Mouse (Mus musculus) forebrain, embryonic 15.5 days (tissue): ENCODE measurements around the gene Hoga1. TPM values are rescaled to one million over a fixed set of nuclear protein-coding genes. Genes with fewer than 3 reads are reported as not detected.

Source experiments
- ATAC-seq: fragments of 200-750 bp; cut with Nextera tagmentation; replicated peaks from 2 replicates; pipeline ENCODE4 v1.8.0; 2017; ENCODE audit warnings: mild to moderate bottlenecking, moderate TSS enrichment, moderate library complexity
- H3K27ac ChIP-seq: fragments of 300-500 bp; sonication (generic); replicated peaks from 2 replicates; pipeline ENCODE4 v1.5.1; 2015; ENCODE audit warnings: mild to moderate bottlenecking, inconsistent platforms
- H3K27me3 ChIP-seq: fragments of 300-500 bp; sonication (generic); 2 replicates; pipeline ENCODE4 v1.6.1; 2015; ENCODE audit warnings: inconsistent platforms
- H3K36me3 ChIP-seq: fragments of 300-500 bp; sonication (generic); 2 replicates; pipeline ENCODE4 v1.6.1; 2015; ENCODE audit warnings: mild to moderate bottlenecking, inconsistent platforms
- H3K4me1 ChIP-seq: fragments of 300-500 bp; sonication (generic); 2 replicates; pipeline ENCODE4 v1.6.1; 2015; ENCODE audit warnings: inconsistent platforms
- H3K4me2 ChIP-seq: fragments of 300-500 bp; sonication (generic); replicated peaks from 2 replicates; pipeline ENCODE4 v1.6.1; 2015; ENCODE audit warnings: mild to moderate bottlenecking, inconsistent platforms
- H3K4me3 ChIP-seq: fragments of 300-500 bp; sonication (generic); 2 replicates; pipeline ENCODE4 v1.5.1; 2015; ENCODE audit warnings: mild to moderate bottlenecking, inconsistent platforms
- H3K9ac ChIP-seq: fragments of 300-500 bp; sonication (generic); replicated peaks from 2 replicates; pipeline ENCODE4 v1.6.1; 2015; ENCODE audit warnings: mild to moderate bottlenecking, inconsistent platforms
- H3K9me3 ChIP-seq: fragments of 300-500 bp; sonication (generic); 2 replicates; pipeline ENCODE4 v1.6.1; 2016; ENCODE audit warnings: inconsistent platforms
- WGBS: fragments of 180-500 bp; shearing (Covaris S2); methylation state at CpG from one replicate; pipeline ENCODE4 v1.1.7; 2015; ENCODE audit warnings: mixed read lengths; 5-methylcytosine and 5-hydroxymethylcytosine counted together
- polyA plus RNA-seq: library from polyadenylated mRNA; unstranded; fragments of >200 nt; fragmentation: Nextera tagmentation; extraction: Ambion mirVana; gene quantifications from 2 replicates; pipeline ENCODE4 v1.2.1, GENCODE M21; 2015

Hoga1 gene
- polyA plus RNA-seq, 1 experiment from 2014 or later, result 1.2 TPM

- no peak overlapping the region for H3K4me2 ChIP-seq
- H3K27me3 ChIP-seq, result no peaks in the 10 kb centered on the region
- H3K9ac ChIP-seq, result no peak overlapping the region
- H3K4me1 ChIP-seq, result no peaks in the 10 kb centered on the region
- H3K9me3 ChIP-seq, result no peaks in the 10 kb centered on the region
- H3K36me3 ChIP-seq, result peaks cover 59% of the 10 kb centered on the region
- no peak overlapping the region for H3K4me3 ChIP-seq
- H3K27ac ChIP-seq, result no peak overlapping the region
- 95% methylated on average over 4 of the region's 4 CpGs for WGBS
- no peak for ATAC-seq
Observed at GRCm38 (mm10) chr19:42115783-42116335, 70.4 kb downstream of the Hoga1 start.

GRCm38 (mm10) chr19:42118142-42118541, 72.7 kb downstream of the Hoga1 start:
- WGBS, result 97% methylated on average over 9 of the region's 9 CpGs
- Histone ChIP-seq H3K4me2 (no peak overlapping the region), H3K27me3 (no peaks in the 10 kb centered on the region), H3K9me3 (no peaks in the 10 kb centered on the region), H3K36me3 (peaks cover 72% of the 10 kb centered on the region), H3K9ac (no peak overlapping the region), H3K4me3 (no peak overlapping the region), H3K4me1 (no peaks in the 10 kb centered on the region), H3K27ac (no peak overlapping the region)
- no peak for ATAC-seq

GRCm38 (mm10) chr19:42118596-42118995, 73.2 kb downstream of the Hoga1 start:
- H3K36me3 ChIP-seq, result peaks cover 75% of the 10 kb centered on the region
- H3K4me3 ChIP-seq, result no peak overlapping the region
- no peaks in the 10 kb centered on the region for H3K4me1 ChIP-seq
- no peaks in the 10 kb centered on the region for H3K9me3 ChIP-seq
- no peak for ATAC-seq
- 92% methylated on average over 5 of the region's 5 CpGs for WGBS
- no peak overlapping the region for H3K4me2 ChIP-seq
- no peak overlapping the region for H3K27ac ChIP-seq
- no peak overlapping the region for H3K9ac ChIP-seq
- H3K27me3 ChIP-seq, result no peaks in the 10 kb centered on the region

- H3K4me3 ChIP-seq, result no peak overlapping the region
- 93% methylated on average over 8 of the region's 8 CpGs for WGBS
- H3K36me3 ChIP-seq, result peaks cover 59% of the 10 kb centered on the region
- no peak overlapping the region for H3K9ac ChIP-seq
- peaks cover 2% of the 10 kb centered on the region; the same call in 1 of the 2 replicates for H3K4me1 ChIP-seq
- H3K4me2 ChIP-seq, result no peak overlapping the region
- H3K9me3 ChIP-seq, result no peaks in the 10 kb centered on the region
- ATAC-seq, result no peak
- H3K27me3 ChIP-seq, result no peaks in the 10 kb centered on the region
- H3K27ac ChIP-seq, result no peak overlapping the region
Observed at GRCm38 (mm10) chr19:42120451-42120850, 75.0 kb downstream of the Hoga1 start.

Other genes with a start within 250 kb of the Hoga1 start
- 10.6 and 11.2 TPM in 2 replicates for gene Arhgap19, start 243.6 kb upstream of the Hoga1 start, polyA plus RNA-seq
- 34.7 and 35.1 TPM in 2 replicates for gene Frat1, start 215.6 kb upstream of the Hoga1 start, polyA plus RNA-seq
- 16.9 and 17.9 TPM in 2 replicates for gene Frat2, start 197.5 kb upstream of the Hoga1 start, polyA plus RNA-seq
- gene Rrp12, start 149.4 kb upstream of the Hoga1 start, polyA plus RNA-seq, result 16.7 and 17.3 TPM in 2 replicates
- gene Pgam1, start 133.7 kb upstream of the Hoga1 start, polyA plus RNA-seq, result 463 and 466 TPM in 2 replicates
- 76.8 and 78.4 TPM in 2 replicates for gene Exosc1, start 112.2 kb upstream of the Hoga1 start, polyA plus RNA-seq
- gene Zdhhc16, start 112.1 kb upstream of the Hoga1 start, polyA plus RNA-seq, result 88.5 and 96.9 TPM in 2 replicates
- gene Mms19, start 64.5 kb upstream of the Hoga1 start, polyA plus RNA-seq, result 34.8 and 36.4 TPM in 2 replicates
- gene Ubtd1, start 63.8 kb upstream of the Hoga1 start, polyA plus RNA-seq, result 8.7 and 9.9 TPM in 2 replicates
- gene Ankrd2, start 9.6 kb upstream of the Hoga1 start, polyA plus RNA-seq, result 0.36 and 0.51 TPM in 2 replicates
- gene 4933411K16Rik, start 6.6 kb downstream of the Hoga1 start, polyA plus RNA-seq, result not detected in 2 replicates
- gene Morn4, start 40.7 kb downstream of the Hoga1 start, polyA plus RNA-seq, result 163 and 169 TPM in 2 replicates
- gene Pi4k2a, start 44.9 kb downstream of the Hoga1 start, polyA plus RNA-seq, result 29.4 and 33.6 TPM in 2 replicates
- 7.2 and 8.1 TPM in 2 replicates for gene Avpi1, start 83.4 kb downstream of the Hoga1 start, polyA plus RNA-seq
- gene Marveld1, start 101.8 kb downstream of the Hoga1 start, polyA plus RNA-seq, result 1.7 and 2.6 TPM in 2 replicates
- 64.1 and 64.8 TPM in 2 replicates for gene Zfyve27, start 118.3 kb downstream of the Hoga1 start, polyA plus RNA-seq
- 0.54 and 0.78 TPM in 2 replicates for gene Sfrp5, start 156.6 kb downstream of the Hoga1 start, polyA plus RNA-seq
- gene Golga7b, start 202.0 kb downstream of the Hoga1 start, polyA plus RNA-seq, result 28.6 and 31.5 TPM in 2 replicates